Mouse (Mus musculus) heart, embryonic 10.5 days (tissue): Measurements from ENCODE around the gene Cyp2b13. TPM values are rescaled to one million over a fixed set of nuclear protein-coding genes. Genes with fewer than 3 reads are reported as not detected.
"Not testable (repeated sequence)": the region's sequence is repeated elsewhere in the genome, so short reads cannot be mapped to it uniquely, and the experiment has no call there.

Source experiments
- DNase-seq: peaks from one replicate; pipeline ENCODE4 v3.0.0-alpha.2; 2017; ENCODE audit warnings: low spot score
- H3K27ac ChIP-seq: fragments of 300-500 bp; sonication (generic); 2 replicates; pipeline ENCODE4 v1.5.1; 2016; ENCODE audit warnings: mild to moderate bottlenecking
- H3K27me3 ChIP-seq: fragments of 300-500 bp; sonication (generic); 2 replicates; pipeline ENCODE4 v1.6.1; 2016; ENCODE audit warnings: mild to moderate bottlenecking; ENCODE audit not compliant: poor library complexity, insufficient read depth, severe bottlenecking
- H3K36me3 ChIP-seq: fragments of 300-500 bp; sonication (generic); 2 replicates; pipeline ENCODE4 v1.6.1; 2016; ENCODE audit warnings: mild to moderate bottlenecking, moderate library complexity
- H3K4me1 ChIP-seq: fragments of 300-500 bp; sonication (generic); 2 replicates; pipeline ENCODE4 v1.6.1; 2016; ENCODE audit warnings: mild to moderate bottlenecking
- H3K4me3 ChIP-seq: fragments of 300-500 bp; sonication (generic); 2 replicates; pipeline ENCODE4 v1.5.1; 2016; ENCODE audit warnings: mild to moderate bottlenecking, moderate library complexity
- H3K9me3 ChIP-seq: fragments of 300-500 bp; sonication (generic); 2 replicates; pipeline ENCODE4 v1.6.1; 2016; ENCODE audit warnings: mild to moderate bottlenecking, moderate library complexity
- WGBS: fragments of 180-500 bp; shearing (Covaris S2); methylation state at CpG from one replicate; pipeline ENCODE4 v1.1.7; 2016; 5-methylcytosine and 5-hydroxymethylcytosine counted together
- polyA plus RNA-seq: library from polyadenylated mRNA; unstranded; fragments of >200 nt; fragmentation: Nextera tagmentation; extraction: Ambion mirVana; gene quantifications from 2 replicates; pipeline ENCODE4 v1.2.1, GENCODE M21; 2016

The Cyp2b13 gene
- polyA plus RNA-seq: not detected in 2 replicates

GRCm38 (mm10) chr7:26061197-26061596 lies at the start of gene Cyp2b13:
Gene Cyp2b13, plus strand, starts transcription at chr7:26061497.
- WGBS: 73% methylated on average over 2 of the region's 2 CpGs
- not testable (repeated sequence) for H3K9me3 ChIP-seq, H3K4me1 ChIP-seq, H3K27ac ChIP-seq, H3K4me3 ChIP-seq, H3K27me3 ChIP-seq, DNase-seq, H3K36me3 ChIP-seq

GRCm38 (mm10) chr7:26019814-26020332 lies 41.4 kb upstream of the Cyp2b13 start:
- not testable (repeated sequence) for H3K27ac ChIP-seq, H3K27me3 ChIP-seq, H3K4me1 ChIP-seq, H3K9me3 ChIP-seq, DNase-seq, H3K36me3 ChIP-seq, H3K4me3 ChIP-seq
- 75% methylated on average over 1 of the region's 3 CpGs for WGBS

- not testable (repeated sequence) for H3K27me3 ChIP-seq, H3K4me3 ChIP-seq, H3K36me3 ChIP-seq, H3K27ac ChIP-seq, H3K4me1 ChIP-seq, H3K9me3 ChIP-seq, DNase-seq
- WGBS: 79% methylated on average over 4 of the region's 4 CpGs
Measured at GRCm38 (mm10) chr7:26054885-26055630, 6.2 kb upstream of the Cyp2b13 start.

- H3K9me3 ChIP-seq, DNase-seq, H3K27ac ChIP-seq, H3K4me1 ChIP-seq, H3K36me3 ChIP-seq, H3K27me3 ChIP-seq, H3K4me3 ChIP-seq: not testable (repeated sequence)
- 50% methylated on average over 29 of the region's 29 CpGs for whole genome bisulfite sequencing
Measured at GRCm38 (mm10) chr7:26071677-26072076, 10.4 kb downstream of the Cyp2b13 start.

GRCm38 (mm10) chr7:26082595-26082994 lies 21.3 kb downstream of the Cyp2b13 start:
- WGBS: 61% methylated on average over 2 of the region's 2 CpGs
- Histone ChIP-seq H3K4me3 (no peak overlapping the region), H3K27ac (no peak overlapping the region), H3K27me3 (no peaks in the 10 kb centered on the region), H3K9me3 (no peaks in the 10 kb centered on the region), H3K4me1 (no peaks in the 10 kb centered on the region), H3K36me3 (no peaks in the 10 kb centered on the region)
- no peak for DNase-seq

- Histone ChIP-seq H3K9me3 (no peaks in the 10 kb centered on the region), H3K4me1 (no peaks in the 10 kb centered on the region), H3K27ac (no peak overlapping the region), H3K27me3 (no peaks in the 10 kb centered on the region), H3K4me3 (no peak overlapping the region), H3K36me3 (no peaks in the 10 kb centered on the region)
- DNase-seq: no peak
- 87% methylated on average over 1 of the region's 1 CpGs for WGBS
Measured at GRCm38 (mm10) chr7:26087391-26087790, 26.1 kb downstream of the Cyp2b13 start.

- not testable (repeated sequence) for H3K9me3 ChIP-seq, H3K4me3 ChIP-seq, H3K27me3 ChIP-seq, H3K4me1 ChIP-seq, H3K27ac ChIP-seq, H3K36me3 ChIP-seq, DNase-seq
Measured at GRCm38 (mm10) chr7:26088578-26088977, 27.3 kb downstream of the Cyp2b13 start.

- H3K27ac ChIP-seq, H3K27me3 ChIP-seq: not testable (repeated sequence)
- no CpG with 5 or more reads among the region's 2 CpGs for WGBS
Measured at GRCm38 (mm10) chr7:26139623-26140022, 78.3 kb downstream of the Cyp2b13 start.

GRCm38 (mm10) chr7:26143657-26144056 lies 82.4 kb downstream of the Cyp2b13 start:
- WGBS: 43% methylated on average over 1 of the region's 3 CpGs
- not testable (repeated sequence) for H3K9me3 ChIP-seq, H3K4me1 ChIP-seq, H3K27ac ChIP-seq, H3K36me3 ChIP-seq, H3K4me3 ChIP-seq, DNase-seq, H3K27me3 ChIP-seq

More at GRCm38 (mm10) chr7:26139623-26140022, 78.3 kb downstream of the Cyp2b13 start:
- not testable (repeated sequence) for DNase-seq, H3K4me1 ChIP-seq, H3K9me3 ChIP-seq, H3K36me3 ChIP-seq, H3K4me3 ChIP-seq

Other genes with a start within 250 kb of the Cyp2b13 start
- gene Cyp2s1, start 244.6 kb upstream of the Cyp2b13 start, polyA plus RNA-seq: 4.7 and 5.5 TPM in 2 replicates
- gene Cyp2b10, start 163.9 kb upstream of the Cyp2b13 start, polyA plus RNA-seq: not detected in 2 replicates
- gene Cyp2b9, start 111.9 kb downstream of the Cyp2b13 start, polyA plus RNA-seq: not detected in 2 replicates
- not detected in 2 replicates for gene Vmn1r184, start 198.8 kb downstream of the Cyp2b13 start, polyA plus RNA-seq
- not detected in 2 replicates for gene Cyp2a4, start 245.7 kb downstream of the Cyp2b13 start, polyA plus RNA-seq